Mouse (Mus musculus): ENCODE measurements around the gene Sdk1. TPM values are rescaled to one million over a fixed set of nuclear protein-coding genes. Genes with fewer than 3 reads are reported as not detected.

Gene Sdk1
- polyA plus RNA-seq, 1 experiment from 2014 or later, result 1.7 TPM

GRCm38 (mm10) chr5:141897481-141897880 lies 656.2 kb downstream of the Sdk1 start:
- H3K4me3 ChIP-seq (ENCODE audit: low read length), result no peak overlapping the region
- WGBS, result 67% methylated on average over 2 of the region's 2 CpGs
- no peak overlapping the region for H3K27ac ChIP-seq (ENCODE audit: low read length)

DNA sequence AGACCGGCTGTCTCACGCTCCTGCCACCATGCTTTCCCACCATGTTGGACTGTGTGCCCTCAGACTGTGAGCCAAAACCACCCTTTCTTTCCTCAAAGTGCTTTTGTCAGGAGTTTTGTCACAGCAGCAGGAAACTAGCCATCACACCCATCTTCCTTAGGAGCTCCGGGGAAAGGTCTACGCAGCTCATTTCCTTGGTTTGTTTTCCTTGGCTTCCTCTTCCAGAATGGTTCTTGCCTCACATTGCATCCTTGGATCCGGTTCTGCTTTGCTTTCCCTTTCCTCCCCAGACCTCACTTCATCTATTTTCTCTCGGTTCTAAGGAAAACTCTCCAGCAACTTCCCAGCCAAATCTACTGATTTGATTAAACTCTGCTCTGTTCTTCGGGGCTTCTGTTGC lies 658.5 kb downstream of the Sdk1 start:
- no peak overlapping the region for H3K27ac ChIP-seq (ENCODE audit: low read length)
- no peaks in the 10 kb centered on the region for H3K9me3 ChIP-seq (ENCODE audit: control insufficient read depth, low read length)
- H3K9ac ChIP-seq (ENCODE audit: low read depth, low read length), result no peak overlapping the region
- no peaks in the 10 kb centered on the region for H3K27me3 ChIP-seq (replicated peaks; ENCODE audit: control insufficient read depth, insufficient read depth, low read length)
- no peak overlapping the region for H3K4me2 ChIP-seq (ENCODE audit: low read depth, low read length)
- ATAC-seq, result no peak
- no peak overlapping the region for H3K4me3 ChIP-seq (ENCODE audit: low read length)
- no peaks in the 10 kb centered on the region for H3K4me1 ChIP-seq (ENCODE audit: control insufficient read depth, insufficient read depth, low read length)
- WGBS, result 84% methylated on average over 7 of the region's 7 CpGs
- no peaks in the 10 kb centered on the region for H3K36me3 ChIP-seq (ENCODE audit: control insufficient read depth, insufficient read depth, low read length)

More at GRCm38 (mm10) chr5:141897481-141897880, 656.2 kb downstream of the Sdk1 start:
- ATAC-seq, result no peak
- Histone ChIP-seq H3K9ac (ENCODE audit: low read depth, low read length) (no peak overlapping the region), H3K4me1 (ENCODE audit: control insufficient read depth, insufficient read depth, low read length) (no peaks in the 10 kb centered on the region), H3K4me2 (ENCODE audit: low read depth, low read length) (no peak overlapping the region), H3K36me3 (ENCODE audit: control insufficient read depth, insufficient read depth, low read length) (no peaks in the 10 kb centered on the region), H3K27me3 (replicated peaks; ENCODE audit: control insufficient read depth, insufficient read depth, low read length) (no peaks in the 10 kb centered on the region), H3K9me3 (ENCODE audit: control insufficient read depth, low read length) (no peaks in the 10 kb centered on the region)

GRCm38 (mm10) chr5:141902544-141903250 lies 661.4 kb downstream of the Sdk1 start:
- Histone ChIP-seq H3K27ac (ENCODE audit: low read length) (no peak overlapping the region), H3K9ac (ENCODE audit: low read depth, low read length) (no peak overlapping the region), H3K9me3 (ENCODE audit: control insufficient read depth, low read length) (no peaks in the 10 kb centered on the region), H3K4me1 (ENCODE audit: control insufficient read depth, insufficient read depth, low read length) (no peaks in the 10 kb centered on the region), H3K27me3 (replicated peaks; ENCODE audit: control insufficient read depth, insufficient read depth, low read length) (no peaks in the 10 kb centered on the region), H3K4me3 (ENCODE audit: low read length) (no peak overlapping the region), H3K36me3 (ENCODE audit: control insufficient read depth, insufficient read depth, low read length) (no peaks in the 10 kb centered on the region), H3K4me2 (ENCODE audit: low read depth, low read length) (no peak overlapping the region)
- ATAC-seq, result no peak
- 52% methylated on average over 16 of the region's 16 CpGs for WGBS

DNA sequence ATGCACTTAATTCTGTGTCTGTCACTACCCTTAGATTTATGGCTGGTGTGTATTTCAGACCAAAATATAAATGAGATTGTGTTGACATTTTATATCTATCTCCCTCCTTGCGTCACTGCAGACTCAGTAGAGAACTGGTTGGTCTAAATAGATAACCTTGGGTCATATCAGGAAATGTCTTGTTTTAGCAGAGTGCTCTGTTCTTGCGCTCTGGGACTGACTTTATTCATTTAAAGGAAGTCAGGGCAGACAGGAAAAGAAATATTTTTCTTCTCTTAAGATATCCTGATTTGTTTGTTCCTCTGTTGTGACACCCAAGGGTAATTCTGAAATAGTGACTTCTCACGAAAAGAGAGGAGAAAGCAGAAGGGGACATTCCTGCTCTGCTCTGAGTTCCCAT lies 669.2 kb downstream of the Sdk1 start:
- Histone ChIP-seq H3K36me3 (ENCODE audit: control insufficient read depth, insufficient read depth, low read length) (no peaks in the 10 kb centered on the region), H3K9me3 (ENCODE audit: control insufficient read depth, low read length) (no peaks in the 10 kb centered on the region), H3K4me3 (ENCODE audit: low read length) (no peak overlapping the region), H3K27me3 (replicated peaks; ENCODE audit: control insufficient read depth, insufficient read depth, low read length) (no peaks in the 10 kb centered on the region), H3K4me1 (ENCODE audit: control insufficient read depth, insufficient read depth, low read length) (no peaks in the 10 kb centered on the region), H3K4me2 (ENCODE audit: low read depth, low read length) (no peak overlapping the region), H3K27ac (ENCODE audit: low read length) (no peak overlapping the region), H3K9ac (ENCODE audit: low read depth, low read length) (no peak overlapping the region)
- WGBS, result 69% methylated on average over 3 of the region's 3 CpGs
- no peak for ATAC-seq

DNA sequence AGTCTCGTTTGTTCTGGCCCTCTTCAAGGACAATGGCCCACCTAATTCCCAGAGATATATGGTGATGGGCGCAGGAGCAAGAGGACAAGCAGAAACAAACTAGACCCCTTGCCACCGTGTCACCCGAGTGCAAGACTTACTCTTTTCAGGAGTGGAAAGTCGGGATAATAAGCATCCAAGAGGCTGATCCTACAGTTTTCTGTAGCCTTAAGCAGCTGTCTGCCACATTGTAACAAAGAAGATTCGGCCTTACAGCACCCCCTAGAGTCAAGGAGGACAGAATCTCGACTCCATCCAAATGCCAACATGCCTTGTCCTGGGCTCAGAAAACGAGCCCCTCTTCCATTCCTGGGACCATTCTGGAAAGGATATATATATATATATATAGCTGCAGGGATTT lies 669.6 kb downstream of the Sdk1 start:
- no peak overlapping the region for H3K27ac ChIP-seq (ENCODE audit: low read length)
- no peak overlapping the region for H3K9ac ChIP-seq (ENCODE audit: low read depth, low read length)
- H3K27me3 ChIP-seq (replicated peaks; ENCODE audit: control insufficient read depth, insufficient read depth, low read length), result no peaks in the 10 kb centered on the region
- no peaks in the 10 kb centered on the region for H3K9me3 ChIP-seq (ENCODE audit: control insufficient read depth, low read length)
- H3K4me1 ChIP-seq (ENCODE audit: control insufficient read depth, insufficient read depth, low read length), result no peaks in the 10 kb centered on the region
- no peaks in the 10 kb centered on the region for H3K36me3 ChIP-seq (ENCODE audit: control insufficient read depth, insufficient read depth, low read length)
- 64% methylated on average over 8 of the region's 8 CpGs for WGBS
- ATAC-seq, result no peak
- no peak overlapping the region for H3K4me2 ChIP-seq (ENCODE audit: low read depth, low read length)
- H3K4me3 ChIP-seq (ENCODE audit: low read length), result no peak overlapping the region

- Histone ChIP-seq H3K9ac (ENCODE audit: low read depth, low read length) (no peak overlapping the region), H3K4me1 (ENCODE audit: control insufficient read depth, insufficient read depth, low read length) (no peaks in the 10 kb centered on the region), H3K4me2 (ENCODE audit: low read depth, low read length) (no peak overlapping the region), H3K27ac (ENCODE audit: low read length) (no peak overlapping the region), H3K27me3 (replicated peaks; ENCODE audit: control insufficient read depth, insufficient read depth, low read length) (no peaks in the 10 kb centered on the region), H3K36me3 (ENCODE audit: control insufficient read depth, insufficient read depth, low read length) (no peaks in the 10 kb centered on the region), H3K9me3 (ENCODE audit: control insufficient read depth, low read length) (no peaks in the 10 kb centered on the region), H3K4me3 (ENCODE audit: low read length) (no peak overlapping the region)
- no peak for ATAC-seq
- WGBS, result 66% methylated on average over 7 of the region's 7 CpGs
Measured at GRCm38 (mm10) chr5:141912881-141913280, 671.6 kb downstream of the Sdk1 start.

- whole genome bisulfite sequencing, result 50% methylated on average over 2 of the region's 2 CpGs
- ATAC-seq, result no peak
Measured at GRCm38 (mm10) chr5:141916954-141917353, 675.7 kb downstream of the Sdk1 start.

GRCm38 (mm10) chr5:141939000-141939399 lies 697.7 kb downstream of the Sdk1 start:
- no peaks in the 10 kb centered on the region for H3K9me3 ChIP-seq (ENCODE audit: control insufficient read depth, low read length)
- no peaks in the 10 kb centered on the region for H3K36me3 ChIP-seq (ENCODE audit: control insufficient read depth, insufficient read depth, low read length)
- H3K4me1 ChIP-seq (ENCODE audit: control insufficient read depth, insufficient read depth, low read length), result no peaks in the 10 kb centered on the region
- no peak overlapping the region for H3K4me2 ChIP-seq (ENCODE audit: low read depth, low read length)
- no peak for ATAC-seq
- 76% methylated on average over 9 of the region's 9 CpGs for WGBS
- H3K27ac ChIP-seq (ENCODE audit: low read length), result no peak overlapping the region
- H3K9ac ChIP-seq (ENCODE audit: low read depth, low read length), result no peak overlapping the region
- H3K4me3 ChIP-seq (ENCODE audit: low read length), result no peak overlapping the region
- H3K27me3 ChIP-seq (replicated peaks; ENCODE audit: control insufficient read depth, insufficient read depth, low read length), result no peaks in the 10 kb centered on the region

More at GRCm38 (mm10) chr5:141916954-141917353, 675.7 kb downstream of the Sdk1 start:
- H3K4me1 ChIP-seq (ENCODE audit: control insufficient read depth, insufficient read depth, low read length), result no peaks in the 10 kb centered on the region
- H3K4me2 ChIP-seq (ENCODE audit: low read depth, low read length), result no peak overlapping the region
- H3K27ac ChIP-seq (ENCODE audit: low read length), result no peak overlapping the region
- no peak overlapping the region for H3K9ac ChIP-seq (ENCODE audit: low read depth, low read length)
- H3K27me3 ChIP-seq (replicated peaks; ENCODE audit: control insufficient read depth, insufficient read depth, low read length), result no peaks in the 10 kb centered on the region
- no peaks in the 10 kb centered on the region for H3K36me3 ChIP-seq (ENCODE audit: control insufficient read depth, insufficient read depth, low read length)
- H3K4me3 ChIP-seq (ENCODE audit: low read length), result no peak overlapping the region
- no peaks in the 10 kb centered on the region for H3K9me3 ChIP-seq (ENCODE audit: control insufficient read depth, low read length)

GRCm38 (mm10) chr5:141940636-141941035 lies 699.3 kb downstream of the Sdk1 start:
- H3K4me2 ChIP-seq (ENCODE audit: low read depth, low read length), result no peak overlapping the region
- no peak for ATAC-seq
- no peaks in the 10 kb centered on the region for H3K9me3 ChIP-seq (ENCODE audit: control insufficient read depth, low read length)
- 86% methylated on average over 8 of the region's 8 CpGs for WGBS
- no peaks in the 10 kb centered on the region for H3K4me1 ChIP-seq (ENCODE audit: control insufficient read depth, insufficient read depth, low read length)
- H3K36me3 ChIP-seq (ENCODE audit: control insufficient read depth, insufficient read depth, low read length), result no peaks in the 10 kb centered on the region
- H3K27me3 ChIP-seq (replicated peaks; ENCODE audit: control insufficient read depth, insufficient read depth, low read length), result no peaks in the 10 kb centered on the region
- H3K27ac ChIP-seq (ENCODE audit: low read length), result no peak overlapping the region
- H3K4me3 ChIP-seq (ENCODE audit: low read length), result no peak overlapping the region
- H3K9ac ChIP-seq (ENCODE audit: low read depth, low read length), result no peak overlapping the region

GRCm38 (mm10) chr5:141950791-141951190 lies 709.5 kb downstream of the Sdk1 start:
- Histone ChIP-seq H3K27me3 (replicated peaks; ENCODE audit: control insufficient read depth, insufficient read depth, low read length) (no peaks in the 10 kb centered on the region), H3K9ac (ENCODE audit: low read depth, low read length) (no peak overlapping the region), H3K4me1 (ENCODE audit: control insufficient read depth, insufficient read depth, low read length) (no peaks in the 10 kb centered on the region), H3K4me2 (ENCODE audit: low read depth, low read length) (no peak overlapping the region), H3K36me3 (ENCODE audit: control insufficient read depth, insufficient read depth, low read length) (no peaks in the 10 kb centered on the region), H3K4me3 (ENCODE audit: low read length) (no peak overlapping the region), H3K27ac (ENCODE audit: low read length) (no peak overlapping the region), H3K9me3 (ENCODE audit: control insufficient read depth, low read length) (no peaks in the 10 kb centered on the region)
- no peak for ATAC-seq
- WGBS, result 59% methylated on average over 11 of the region's 11 CpGs
